Mouse (Mus musculus) brain, embryonic 14.5 days (tissue): ENCODE data around the gene Tbx1.

Source experiments
- CTCF ChIP-seq: fragments of 200-500 bp; IDR thresholded peaks from 2 replicates; pipeline ENCODE4 v1.5.1; 2012; ENCODE audit warnings: inconsistent platforms, mild to moderate bottlenecking, moderate library complexity, borderline replicate concordance; ENCODE audit not compliant: insufficient read depth, insufficient read length; ENCODE audit errors: extremely low read depth
- POLR2A ChIP-seq: fragments of 200-500 bp; IDR thresholded peaks from 2 replicates; pipeline ENCODE4 v1.6.1; 2012; ENCODE audit warnings: mild to moderate bottlenecking, inconsistent platforms, borderline replicate concordance; ENCODE audit not compliant: poor library complexity, insufficient read depth, insufficient read length, severe bottlenecking; ENCODE audit errors: extremely low read depth

GRCm38 (mm10) chr16:18596255-18596654 is 5.8 kb upstream of the Tbx1 start:
- no peak for TF ChIP-seq POLR2A
- no peak for TF ChIP-seq CTCF
